Mouse (Mus musculus) spleen, adult 2 months (tissue): ENCODE results near the gene Pkmyt1.

Source experiments
- CTCF ChIP-seq: fragments of 200-500 bp; IDR thresholded peaks from 2 replicates; pipeline ENCODE4 v1.5.1; 2011; ENCODE audit warnings: mild to moderate bottlenecking, inconsistent platforms; ENCODE audit not compliant: insufficient read depth, insufficient read length, insufficient replicate concordance; ENCODE audit errors: extremely low read depth
- POLR2A ChIP-seq: fragments of 200-500 bp; IDR thresholded peaks from 2 replicates; pipeline ENCODE4 v1.6.1; 2011; ENCODE audit warnings: low read depth, low read length, inconsistent platforms

- TF ChIP-seq POLR2A, result no peak
- TF ChIP-seq CTCF, result no peak
These were observed 31.4 kb downstream of the Pkmyt1 start for GRCm38 (mm10) chr17:23757581-23757980.
